Mouse (Mus musculus) thymus, adult 2 months (tissue): ENCODE measurements at regions not wholly inside any gene's neighbourhood (a gene's known extent, or its start where the extent isn't known, plus 50 kb on each side); places are given as distances from the start of the nearest gene placed in this dataset.

Experiments used
- CTCF ChIP-seq: fragments of 200-500 bp; IDR thresholded peaks from 2 replicates; pipeline ENCODE4 v1.5.1; 2012; ENCODE audit warnings: mild to moderate bottlenecking, control low read depth, low read length, moderate library complexity, borderline replicate concordance; ENCODE audit not compliant: control insufficient read depth, poor library complexity, insufficient read depth; ENCODE audit errors: extremely low read depth
- POLR2A ChIP-seq: fragments of 200-500 bp; IDR thresholded peaks from 2 replicates; pipeline ENCODE4 v1.6.1; 2012; ENCODE audit warnings: mild to moderate bottlenecking, low read length, control low read depth, moderate library complexity; ENCODE audit not compliant: control insufficient read depth, poor library complexity, insufficient read depth; ENCODE audit errors: extremely low read depth

DNA sequence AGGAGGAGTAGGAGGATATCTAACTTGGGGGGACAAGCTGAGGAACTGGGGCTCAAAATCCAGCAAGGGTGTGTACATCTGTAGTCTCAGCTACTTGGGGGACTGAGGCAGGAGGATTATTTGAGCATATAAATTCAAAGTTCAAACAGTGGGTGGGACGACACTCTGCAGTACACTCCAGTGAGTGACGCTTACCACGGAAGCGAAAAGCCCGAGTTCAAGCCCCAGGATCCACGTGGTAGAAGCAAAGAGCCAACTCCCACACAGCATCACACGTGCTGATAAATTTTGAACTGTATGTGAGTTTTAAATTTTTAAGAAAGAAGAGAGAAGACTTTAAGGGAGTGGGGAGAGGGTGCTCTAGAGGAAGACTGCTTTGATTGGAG is 98.2 kb downstream of the Zfp36l1 start:
- TF ChIP-seq POLR2A (no peak), CTCF (no peak)
